Mouse (Mus musculus): ENCODE results near the gene Rab23. TPM values are rescaled to one million over a fixed set of nuclear protein-coding genes. Genes with fewer than 3 reads are reported as not detected.

The Rab23 gene
- polyA plus RNA-seq, 1 experiment from 2014 or later: 28.0 TPM

GRCm38 (mm10) chr1:33693893-33694292 lies 25.8 kb upstream of the Rab23 start:
- Histone ChIP-seq H3K27ac (no peak overlapping the region), H3K27me3 (no peaks in the 10 kb centered on the region), H3K36me3 (no peaks in the 10 kb centered on the region), H3K9ac (no peak overlapping the region), H3K4me1 (no peaks in the 10 kb centered on the region), H3K9me3 (replicated peaks) (no peaks in the 10 kb centered on the region), H3K4me2 (no peak overlapping the region), H3K4me3 (replicated peaks) (no peak overlapping the region)
- WGBS: 79% methylated on average over 3 of the region's 3 CpGs
- ATAC-seq (replicated peaks; ENCODE audit: low FRiP score): no peak

GRCm38 (mm10) chr1:33696016-33696415 lies 23.7 kb upstream of the Rab23 start:
- no peaks in the 10 kb centered on the region for H3K27me3 ChIP-seq
- H3K36me3 ChIP-seq: no peaks in the 10 kb centered on the region
- H3K9me3 ChIP-seq (replicated peaks): no peaks in the 10 kb centered on the region
- WGBS: 81% methylated on average over 2 of the region's 2 CpGs
- no peak overlapping the region for H3K27ac ChIP-seq
- no peak overlapping the region for H3K4me3 ChIP-seq (replicated peaks)
- H3K4me1 ChIP-seq: no peaks in the 10 kb centered on the region
- ATAC-seq (replicated peaks; ENCODE audit: low FRiP score): no peak
- H3K4me2 ChIP-seq: no peak overlapping the region
- no peak overlapping the region for H3K9ac ChIP-seq

GRCm38 (mm10) chr1:33701244-33701643 lies 18.4 kb upstream of the Rab23 start:
- WGBS: 86% methylated on average over 3 of the region's 3 CpGs

GRCm38 (mm10) chr1:33709615-33710014 lies 10.1 kb upstream of the Rab23 start:
- Histone ChIP-seq H3K4me1 (no peaks in the 10 kb centered on the region), H3K36me3 (no peaks in the 10 kb centered on the region), H3K27me3 (no peaks in the 10 kb centered on the region), H3K9ac (no peak overlapping the region), H3K27ac (no peak overlapping the region), H3K4me3 (replicated peaks) (no peak overlapping the region), H3K4me2 (no peak overlapping the region), H3K9me3 (replicated peaks) (no peaks in the 10 kb centered on the region)
- 72% methylated on average over 2 of the region's 2 CpGs for WGBS
- ATAC-seq (replicated peaks; ENCODE audit: low FRiP score): no peak

More at GRCm38 (mm10) chr1:33701244-33701643, 18.4 kb upstream of the Rab23 start:
- Histone ChIP-seq H3K4me3 (replicated peaks) (no peak overlapping the region), H3K9ac (no peak overlapping the region), H3K9me3 (replicated peaks) (no peaks in the 10 kb centered on the region), H3K36me3 (no peaks in the 10 kb centered on the region), H3K27me3 (no peaks in the 10 kb centered on the region), H3K27ac (no peak overlapping the region), H3K4me1 (no peaks in the 10 kb centered on the region), H3K4me2 (no peak overlapping the region)
- no peak for ATAC-seq (replicated peaks; ENCODE audit: low FRiP score)

GRCm38 (mm10) chr1:33712026-33712425 lies 7.7 kb upstream of the Rab23 start:
- H3K27me3 ChIP-seq: no peaks in the 10 kb centered on the region
- no peak overlapping the region for H3K4me2 ChIP-seq
- H3K4me1 ChIP-seq: 0 out of 2 replicates have a peak, but pooled peaks cover 3% of the 10 kb centered on the region
- H3K4me3 ChIP-seq (replicated peaks): no peak overlapping the region
- H3K9ac ChIP-seq: no peak overlapping the region
- H3K9me3 ChIP-seq (replicated peaks): no peaks in the 10 kb centered on the region
- H3K36me3 ChIP-seq: no peaks in the 10 kb centered on the region
- ATAC-seq (replicated peaks; ENCODE audit: low FRiP score): no peak
- 91% methylated on average over 5 of the region's 5 CpGs for WGBS
- H3K27ac ChIP-seq: no peak overlapping the region

GRCm38 (mm10) chr1:33714796-33715195 lies 4.9 kb upstream of the Rab23 start:
- peak overlapping the region; percentile 41 for H3K4me2 ChIP-seq
- no peaks in the 10 kb centered on the region for H3K9me3 ChIP-seq (replicated peaks)

GRCm38 (mm10) chr1:33717636-33718035 lies 2.1 kb upstream of the Rab23 start:
- Histone ChIP-seq H3K9me3 (replicated peaks) (no peaks in the 10 kb centered on the region), H3K4me1 (peaks cover 13% of the 10 kb centered on the region), H3K27ac (no peak overlapping the region), H3K36me3 (peaks cover 11% of the 10 kb centered on the region), H3K9ac (no peak overlapping the region), H3K27me3 (no peaks in the 10 kb centered on the region), H3K4me3 (replicated peaks) (no peak overlapping the region), H3K4me2 (no peak overlapping the region)
- no peak for ATAC-seq (replicated peaks; ENCODE audit: low FRiP score)
- WGBS: 79% methylated on average over 1 of the region's 1 CpGs

More at GRCm38 (mm10) chr1:33714796-33715195, 4.9 kb upstream of the Rab23 start:
- peak; percentile 47; the same call in 1 of the 2 replicates for ATAC-seq (replicated peaks; ENCODE audit: low FRiP score)
- 6% methylated on average over 10 of the region's 10 CpGs for WGBS
- H3K27ac ChIP-seq: no peak overlapping the region
- no peaks in the 10 kb centered on the region for H3K36me3 ChIP-seq
- H3K4me3 ChIP-seq (replicated peaks): no peak overlapping the region
- H3K9ac ChIP-seq: no peak overlapping the region
- no peaks in the 10 kb centered on the region for H3K27me3 ChIP-seq
- peaks cover 6% of the 10 kb centered on the region; the same call in 1 of the 2 replicates for H3K4me1 ChIP-seq

GRCm38 (mm10) chr1:33720231-33720630 lies 544 bp downstream of the Rab23 start:
- peaks cover 11% of the 10 kb centered on the region for H3K4me1 ChIP-seq

GRCm38 (mm10) chr1:33721020-33721419 lies 1.3 kb downstream of the Rab23 start:
- Histone ChIP-seq H3K36me3 (peaks cover 43% of the 10 kb centered on the region), H3K27ac (no peak overlapping the region), H3K27me3 (no peaks in the 10 kb centered on the region), H3K9ac (peak overlapping the region; percentile 17; the same call in 1 of the 2 replicates), H3K9me3 (replicated peaks) (no peaks in the 10 kb centered on the region), H3K4me3 (replicated peaks) (peak overlapping the region; percentile 86), H3K4me1 (peaks cover 11% of the 10 kb centered on the region), H3K4me2 (peak overlapping the region; percentile 75)
- WGBS: 75% methylated on average over 7 of the region's 7 CpGs
- ATAC-seq (replicated peaks; ENCODE audit: low FRiP score): no peak

More at GRCm38 (mm10) chr1:33720231-33720630, 544 bp downstream of the Rab23 start:
- peak; percentile 72 for ATAC-seq (replicated peaks; ENCODE audit: low FRiP score)
- no peaks in the 10 kb centered on the region for H3K9me3 ChIP-seq (replicated peaks)
- no peaks in the 10 kb centered on the region for H3K27me3 ChIP-seq
- H3K27ac ChIP-seq: peak overlapping the region; percentile 93
- WGBS: under 1% methylated on average over 35 of the region's 41 CpGs
- H3K4me3 ChIP-seq (replicated peaks): peak overlapping the region; percentile 86
- peak overlapping the region; percentile 75 for H3K4me2 ChIP-seq
- peak overlapping the region; percentile 92 for H3K9ac ChIP-seq
- peaks cover 35% of the 10 kb centered on the region for H3K36me3 ChIP-seq

- H3K27ac ChIP-seq: no peak overlapping the region
- ATAC-seq (replicated peaks; ENCODE audit: low FRiP score): no peak
- no peak overlapping the region for H3K9ac ChIP-seq
- 35% methylated on average over 6 of the region's 6 CpGs for WGBS
- no peak overlapping the region for H3K4me3 ChIP-seq (replicated peaks)
- no peak overlapping the region for H3K4me2 ChIP-seq
- no peaks in the 10 kb centered on the region for H3K9me3 ChIP-seq (replicated peaks)
- H3K27me3 ChIP-seq: no peaks in the 10 kb centered on the region
- peaks cover 8% of the 10 kb centered on the region for H3K4me1 ChIP-seq
- H3K36me3 ChIP-seq: peaks cover 75% of the 10 kb centered on the region
Observed at GRCm38 (mm10) chr1:33724516-33724915, 4.8 kb downstream of the Rab23 start.

GRCm38 (mm10) chr1:33725086-33725485 lies 5.4 kb downstream of the Rab23 start:
- WGBS: 85% methylated on average over 5 of the region's 5 CpGs
- H3K36me3 ChIP-seq: peaks cover 80% of the 10 kb centered on the region
- H3K9ac ChIP-seq: no peak overlapping the region
- H3K4me1 ChIP-seq: peaks cover 7% of the 10 kb centered on the region
- ATAC-seq (replicated peaks; ENCODE audit: low FRiP score): no peak
- H3K4me3 ChIP-seq (replicated peaks): no peak overlapping the region
- no peaks in the 10 kb centered on the region for H3K9me3 ChIP-seq (replicated peaks)
- no peak overlapping the region for H3K27ac ChIP-seq
- H3K27me3 ChIP-seq: no peaks in the 10 kb centered on the region
- H3K4me2 ChIP-seq: no peak overlapping the region

- Histone ChIP-seq H3K9ac (no peak overlapping the region), H3K36me3 (peaks cover 93% of the 10 kb centered on the region), H3K27ac (no peak overlapping the region), H3K4me3 (replicated peaks) (no peak overlapping the region), H3K9me3 (replicated peaks) (no peaks in the 10 kb centered on the region), H3K27me3 (no peaks in the 10 kb centered on the region), H3K4me1 (no peaks in the 10 kb centered on the region), H3K4me2 (no peak overlapping the region)
- ATAC-seq (replicated peaks; ENCODE audit: low FRiP score): 0 out of 2 replicates have a peak, but pooled peaks have one; percentile 31
- WGBS: 93% methylated on average over 9 of the region's 9 CpGs
Observed at GRCm38 (mm10) chr1:33733044-33733443, 13.4 kb downstream of the Rab23 start.

All from kidney, embryonic 15.5 days (tissue).